Mouse (Mus musculus) brain, embryonic 14.5 days (tissue): ENCODE results near the gene Bcl2l15.

Experiments used
- CTCF ChIP-seq: fragments of 200-500 bp; IDR thresholded peaks from 2 replicates; pipeline ENCODE4 v1.5.1; 2012; ENCODE audit warnings: inconsistent platforms, mild to moderate bottlenecking, moderate library complexity, borderline replicate concordance; ENCODE audit not compliant: insufficient read depth, insufficient read length; ENCODE audit errors: extremely low read depth
- POLR2A ChIP-seq: fragments of 200-500 bp; IDR thresholded peaks from 2 replicates; pipeline ENCODE4 v1.6.1; 2012; ENCODE audit warnings: mild to moderate bottlenecking, inconsistent platforms, borderline replicate concordance; ENCODE audit not compliant: poor library complexity, insufficient read depth, insufficient read length, severe bottlenecking; ENCODE audit errors: extremely low read depth

GRCm38 (mm10) chr3:103887581-103887980 is 55.2 kb downstream of the Bcl2l15 start:
- TF ChIP-seq POLR2A (no peak), CTCF (no peak)
